Mouse (Mus musculus) frontal cortex, postnatal 36 days (tissue): Measurements from ENCODE around the gene Urb1.
A peak's percentile ranks its signal among the peaks of the same experiment; 100 is the strongest.
"Not testable (repeated sequence)": the region's sequence is repeated elsewhere in the genome, so short reads cannot be mapped to it uniquely, and the experiment has no call there.

Experiments
- DNase-seq, 2 experiments: peaks; one replicate each; pipeline ENCODE4 v3.0.0; 2022; ENCODE audit warnings: low spot score in 2 of 2

The Urb1 gene

GRCm38 (mm10) chr16:90823986-90824385 is 13.8 kb upstream of the Urb1 start:
- not testable (repeated sequence) for DNase-seq

- no peak for DNase-seq
Observed at GRCm38 (mm10) chr16:90822981-90823380, 12.8 kb upstream of the Urb1 start.

GRCm38 (mm10) chr16:90822284-90822935 is 12.2 kb upstream of the Urb1 start:
- no peak for DNase-seq

- DNase-seq, result no peak
Observed at GRCm38 (mm10) chr16:90821046-90821697, 11.0 kb upstream of the Urb1 start.

- DNase-seq, result no peak
Observed at GRCm38 (mm10) chr16:90820326-90820725, 10.1 kb upstream of the Urb1 start.

- no peak for DNase-seq
Observed at GRCm38 (mm10) chr16:90812086-90812485, 1.9 kb upstream of the Urb1 start.

GRCm38 (mm10) chr16:90810716-90811256 is 573 bp upstream of the Urb1 start:
- DNase-seq, result no peak

- no peak for DNase-seq
Observed at GRCm38 (mm10) chr16:90804466-90804865, 5.7 kb downstream of the Urb1 start.

GRCm38 (mm10) chr16:90801928-90802327 is 8.3 kb downstream of the Urb1 start:
- no peak for DNase-seq

- peak; percentile 30 to 47 for DNase-seq
Observed at GRCm38 (mm10) chr16:90801251-90801650, 9.0 kb downstream of the Urb1 start.

- no peak for DNase-seq
Observed at GRCm38 (mm10) chr16:90799840-90800239, 10.4 kb downstream of the Urb1 start.

- DNase-seq, result no peak
Observed at GRCm38 (mm10) chr16:90798848-90799247, 11.4 kb downstream of the Urb1 start.

- no peak for DNase-seq
Observed at GRCm38 (mm10) chr16:90798446-90798845, 11.8 kb downstream of the Urb1 start.

- DNase-seq, result no peak
Observed at GRCm38 (mm10) chr16:90794708-90795107, 15.5 kb downstream of the Urb1 start.

GRCm38 (mm10) chr16:90792500-90792899 is 17.7 kb downstream of the Urb1 start:
- no peak for DNase-seq

- DNase-seq, result peak; percentile 18 to 29
Observed at GRCm38 (mm10) chr16:90792066-90792465, 18.1 kb downstream of the Urb1 start.

GRCm38 (mm10) chr16:90790946-90791345 is 19.3 kb downstream of the Urb1 start:
- DNase-seq, result no peak

GRCm38 (mm10) chr16:90788580-90788979 is 21.6 kb downstream of the Urb1 start:
- DNase-seq, result no peak

- peak in 1 of 2 experiments; percentile 46 for DNase-seq
Observed at GRCm38 (mm10) chr16:90785257-90785656, 25.0 kb downstream of the Urb1 start.

- DNase-seq, result no peak
Observed at GRCm38 (mm10) chr16:90783302-90783701, 26.9 kb downstream of the Urb1 start.

GRCm38 (mm10) chr16:90779783-90780182 is 30.4 kb downstream of the Urb1 start:
- no peak for DNase-seq

GRCm38 (mm10) chr16:90775946-90776520 is 34.2 kb downstream of the Urb1 start:
- DNase-seq, result no peak

GRCm38 (mm10) chr16:90774646-90775045 is 35.6 kb downstream of the Urb1 start:
- no peak for DNase-seq
